Mouse (Mus musculus): ENCODE data around the gene Cep290. TPM values are rescaled to one million over a fixed set of nuclear protein-coding genes. Genes with fewer than 3 reads are reported as not detected.
"Not testable (repeated sequence)": the region's sequence is repeated elsewhere in the genome, so short reads cannot be mapped to it uniquely, and the experiment has no call there.

Cep290 gene
- total RNA-seq (2014; fragmentation: Nextera tagmentation) (16.8 and 22.8 TPM in 2 replicates), total RNA-seq (2017) (12.6 and 22.3 TPM in 2 replicates)

DNA sequence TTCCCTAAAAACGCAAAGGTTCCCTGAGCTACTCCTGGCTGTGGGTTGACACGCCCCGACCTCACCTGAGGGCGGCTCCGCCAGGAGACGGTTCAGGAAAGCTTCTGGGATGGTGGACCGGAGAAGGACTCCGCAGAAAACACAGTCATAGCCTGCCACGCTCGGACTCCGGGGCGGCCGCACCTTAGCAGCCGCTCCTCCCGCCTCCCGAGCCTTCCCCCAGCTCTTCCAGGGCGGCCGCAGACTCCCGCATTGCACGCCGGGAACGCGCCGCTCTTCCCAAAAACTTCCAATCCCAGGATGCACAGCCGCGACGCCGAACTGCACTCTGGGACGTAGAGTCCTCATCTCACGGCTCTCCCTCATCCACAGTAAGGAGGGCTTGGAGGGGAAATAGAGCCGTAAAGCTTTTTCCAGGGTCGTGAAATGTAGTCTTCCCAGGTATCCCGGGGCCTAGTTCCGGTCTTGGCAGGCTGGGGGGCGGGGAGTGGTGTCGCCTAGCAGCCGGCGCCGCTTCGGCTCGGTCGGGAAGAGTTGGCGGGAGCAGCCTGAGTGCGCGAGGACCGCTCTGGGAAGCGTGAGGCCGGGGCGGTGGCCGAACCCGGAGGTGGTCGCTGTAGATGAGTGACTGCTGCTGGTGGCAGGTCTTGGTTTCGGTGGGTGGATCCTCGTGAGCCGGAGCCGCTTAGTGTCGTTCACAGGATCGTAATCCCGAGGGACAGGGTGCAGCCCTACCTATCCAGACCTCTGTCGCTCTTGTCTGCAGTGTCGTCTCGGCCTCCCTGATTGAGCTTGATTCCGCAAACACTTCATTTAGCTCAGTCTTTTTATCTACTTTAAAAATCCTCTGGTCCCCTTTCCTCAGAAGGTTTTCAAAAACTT, at the start of gene Cep290, which contains the start of gene Tmtc3:
Gene Cep290 (plus strand): TSS at position 462 of the 882 bp plus-strand sequence.
Gene Tmtc3 (minus strand): TSS at position 254 of the 882 bp plus-strand sequence.
- ATAC-seq (replicated peaks; ENCODE audit: poor library complexity, severe bottlenecking): peak; percentile 92

DNA sequence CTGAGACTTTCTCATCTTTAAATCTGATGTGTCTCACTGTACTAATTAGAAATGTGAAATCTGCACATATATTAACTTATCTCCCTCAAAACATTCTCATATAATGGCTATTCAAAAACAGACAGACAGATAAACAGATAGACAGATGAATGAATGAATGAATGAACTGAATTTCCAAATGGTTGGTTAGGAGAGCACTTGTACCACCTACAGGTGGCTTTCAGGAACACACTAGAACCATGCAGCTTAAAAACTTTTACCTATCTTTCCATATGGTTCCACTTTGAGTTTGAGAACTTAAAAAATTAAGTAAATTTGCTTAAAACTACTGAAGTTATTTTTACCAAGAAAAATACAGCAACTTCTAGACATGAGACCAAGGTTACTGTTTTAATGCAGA, 38.0 kb upstream of the Cep290 start:
- no peak for ATAC-seq (replicated peaks; ENCODE audit: poor library complexity, severe bottlenecking)

- ATAC-seq (replicated peaks; ENCODE audit: poor library complexity, severe bottlenecking): no peak
These were observed 26.8 kb upstream of the Cep290 start for GRCm38 (mm10) chr10:100460515-100460914.

GRCm38 (mm10) chr10:100475040-100475439, 12.3 kb upstream of the Cep290 start:
- peak; percentile 50; the same call in 1 of the 2 replicates for ATAC-seq (replicated peaks; ENCODE audit: poor library complexity, severe bottlenecking)

- no peak for ATAC-seq (replicated peaks; ENCODE audit: poor library complexity, severe bottlenecking)
These were observed 7.8 kb upstream of the Cep290 start for GRCm38 (mm10) chr10:100479538-100479937.

DNA sequence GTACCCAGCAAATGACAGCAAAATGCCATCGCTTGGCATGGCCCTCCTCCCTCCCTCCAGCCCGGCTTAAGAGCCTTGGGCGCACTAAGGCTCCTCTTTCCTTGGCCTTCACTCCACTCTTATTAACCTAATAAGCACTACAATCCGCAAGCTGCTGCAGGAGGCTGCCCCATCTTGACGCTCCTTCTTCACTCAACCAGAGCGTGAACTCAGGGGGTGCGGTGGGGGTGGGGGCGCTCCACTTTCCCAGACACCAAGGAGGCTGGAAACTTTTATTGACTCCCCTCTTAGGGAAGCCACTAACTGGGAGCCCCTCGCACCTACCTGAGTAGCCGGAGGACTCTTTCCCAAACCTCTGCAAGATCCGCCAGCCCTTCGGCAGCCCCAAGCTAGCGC, 659 bp upstream of the Cep290 start:
- ATAC-seq (replicated peaks; ENCODE audit: poor library complexity, severe bottlenecking): peak; percentile 32

DNA sequence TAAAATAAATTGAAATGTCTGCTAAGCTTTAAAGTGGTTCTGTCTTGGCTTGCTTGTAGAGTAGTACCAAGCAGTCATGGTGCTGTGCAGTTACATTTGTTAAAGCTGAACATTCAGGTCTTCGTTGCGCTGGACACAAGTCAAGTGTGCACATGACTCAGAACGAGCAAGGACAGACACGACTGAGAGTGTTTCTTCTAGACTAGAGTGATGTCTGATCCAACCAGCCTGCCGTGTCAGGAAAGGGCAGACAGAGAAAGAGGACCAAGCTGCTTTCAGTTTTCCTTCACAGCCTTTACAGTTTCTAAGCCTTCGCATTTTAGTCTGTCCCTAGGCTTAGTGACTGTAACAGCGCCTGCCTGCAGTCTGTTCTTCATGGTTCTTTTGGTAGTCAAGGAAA, 4.6 kb downstream of the Cep290 start:
- no peak for ATAC-seq (replicated peaks; ENCODE audit: poor library complexity, severe bottlenecking)

DNA sequence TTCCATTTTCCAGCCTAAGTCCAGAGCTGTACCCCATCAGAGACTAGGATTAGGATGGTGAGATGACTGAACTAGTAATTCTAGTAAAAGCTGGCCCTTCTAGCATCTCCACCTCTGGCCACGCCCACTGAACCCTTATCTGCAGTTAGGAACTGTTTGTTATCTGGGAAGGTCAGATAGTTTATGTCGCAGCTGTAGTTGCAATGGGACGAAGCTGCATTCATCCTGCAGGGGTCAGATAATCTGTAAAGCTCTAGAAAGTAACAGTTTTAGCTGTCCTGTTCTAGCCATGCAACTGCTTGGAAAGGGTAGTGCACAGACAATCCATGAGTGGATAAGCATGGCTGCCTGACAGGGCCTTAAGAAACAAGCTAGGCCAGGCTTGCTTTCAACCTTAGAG, 11.0 kb downstream of the Cep290 start:
- ATAC-seq (replicated peaks; ENCODE audit: poor library complexity, severe bottlenecking): no peak

GRCm38 (mm10) chr10:100508170-100508569, 20.8 kb downstream of the Cep290 start:
- no peak for ATAC-seq (replicated peaks; ENCODE audit: poor library complexity, severe bottlenecking)

DNA sequence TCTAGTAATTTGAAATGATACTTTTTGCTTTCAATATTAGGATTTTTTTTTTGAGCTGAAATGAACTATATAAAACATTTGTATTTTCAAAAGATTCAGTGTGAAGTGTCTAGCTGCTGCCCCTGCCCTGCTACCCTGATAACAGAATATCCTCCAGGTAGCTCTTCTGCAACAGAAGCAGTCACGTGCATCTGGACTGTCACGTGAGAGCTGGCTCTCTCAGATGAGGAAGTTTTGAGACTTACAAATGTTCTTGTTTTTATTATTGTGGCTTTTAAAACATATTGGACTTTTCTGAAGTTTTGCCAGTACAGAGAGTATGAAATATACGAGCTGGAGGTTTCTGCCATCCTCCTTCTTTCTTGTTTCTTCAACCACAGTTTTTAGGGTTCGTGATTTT, 34.3 kb downstream of the Cep290 start:
- no peak for ATAC-seq (replicated peaks; ENCODE audit: poor library complexity, severe bottlenecking)

- ATAC-seq (replicated peaks; ENCODE audit: poor library complexity, severe bottlenecking): no peak
These were observed 35.0 kb downstream of the Cep290 start for GRCm38 (mm10) chr10:100522330-100522729.

DNA sequence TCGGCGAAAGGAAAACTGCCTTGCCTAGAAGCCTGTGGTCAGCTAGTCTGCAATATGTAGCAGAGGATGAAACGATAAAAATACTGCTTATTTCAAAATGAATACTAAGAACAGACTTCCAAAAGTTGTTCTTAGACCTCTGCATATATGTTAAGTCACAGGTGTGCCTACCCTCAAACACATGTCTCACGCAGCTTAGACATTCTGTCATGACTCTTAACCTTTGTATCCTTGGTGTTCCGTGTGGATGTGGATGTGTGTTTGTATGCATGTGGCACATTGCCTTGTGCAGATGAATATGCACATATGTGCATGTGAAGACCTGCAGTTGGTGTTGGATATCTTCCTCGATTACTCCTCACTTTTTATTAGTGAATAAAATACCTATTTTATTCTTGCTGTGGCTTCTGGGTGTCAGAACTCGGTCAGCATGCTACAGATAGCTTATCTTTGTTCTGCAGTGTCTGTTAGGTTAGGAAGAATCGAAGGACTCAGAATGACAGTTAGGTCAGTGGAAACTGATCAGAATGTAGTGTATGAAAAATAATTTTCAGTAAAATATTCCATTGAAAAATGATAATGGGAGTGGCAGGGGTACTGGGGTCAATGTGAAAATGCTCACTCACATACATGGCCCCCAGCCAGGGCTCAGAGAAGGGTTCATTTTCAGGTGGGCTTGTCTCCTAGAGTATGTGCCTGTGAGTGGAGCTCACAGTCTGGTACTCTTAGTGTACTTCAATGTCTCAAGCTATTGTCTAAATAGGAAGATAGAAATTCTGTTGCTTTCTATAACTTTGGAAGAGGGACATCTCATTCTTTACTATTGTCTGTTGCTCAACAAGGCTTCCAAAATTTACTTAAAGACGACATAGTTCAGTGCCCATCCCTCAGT, 37.4 kb downstream of the Cep290 start:
- no peak for ATAC-seq (replicated peaks; ENCODE audit: poor library complexity, severe bottlenecking)

- ATAC-seq (replicated peaks; ENCODE audit: poor library complexity, severe bottlenecking): no peak
These were observed 69.3 kb downstream of the Cep290 start for GRCm38 (mm10) chr10:100556566-100557175.

- ATAC-seq (replicated peaks; ENCODE audit: poor library complexity, severe bottlenecking): not testable (repeated sequence)
These were observed 73.0 kb downstream of the Cep290 start for GRCm38 (mm10) chr10:100560194-100560883.

GRCm38 (mm10) chr10:100564112-100564511, 76.8 kb downstream of the Cep290 start:
- ATAC-seq (replicated peaks; ENCODE audit: poor library complexity, severe bottlenecking): no peak

DNA sequence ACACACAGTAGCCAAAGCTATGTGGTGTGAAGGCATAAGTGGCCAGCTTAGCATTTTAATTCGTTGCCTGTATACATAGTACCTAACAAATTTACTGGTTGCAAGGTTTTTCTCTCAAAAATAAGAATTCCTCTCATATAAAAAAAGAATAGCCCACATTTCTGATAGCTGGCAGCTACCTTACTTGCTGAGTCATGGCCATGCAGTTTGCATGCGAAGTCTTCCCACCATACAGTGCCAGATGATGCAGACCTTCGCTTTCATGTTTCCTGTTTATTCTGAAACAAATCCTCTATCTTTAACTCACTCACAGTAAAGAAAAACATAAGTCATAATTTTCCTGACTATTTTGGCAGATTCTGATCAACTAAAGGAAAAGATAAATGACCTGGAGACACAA, 84.3 kb downstream of the Cep290 start:
- no peak for ATAC-seq (replicated peaks; ENCODE audit: poor library complexity, severe bottlenecking)

GRCm38 (mm10) chr10:100574505-100575149, 87.3 kb downstream of the Cep290 start:
- ATAC-seq (replicated peaks; ENCODE audit: poor library complexity, severe bottlenecking): no peak

DNA sequence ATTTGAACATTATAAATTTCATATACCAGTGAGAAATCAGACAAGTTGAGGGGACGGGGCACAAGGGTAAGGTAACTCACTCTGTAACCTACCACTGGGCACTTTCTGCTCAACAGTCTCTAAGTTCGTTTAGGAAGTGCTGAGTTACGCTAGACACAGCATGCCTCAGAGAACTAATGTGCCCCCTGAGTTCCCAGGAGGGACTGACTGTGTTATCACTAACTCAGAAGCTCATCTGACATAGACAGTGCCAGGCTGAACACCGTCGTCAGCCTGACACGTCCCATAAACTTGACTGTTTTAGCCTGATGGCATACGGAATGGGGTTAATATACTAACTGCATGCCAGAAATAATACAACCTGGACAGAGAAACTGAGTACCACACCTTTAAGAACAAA, 87.9 kb downstream of the Cep290 start:
- ATAC-seq (replicated peaks; ENCODE audit: poor library complexity, severe bottlenecking): no peak

GRCm38 (mm10) chr10:100584178-100584577, 96.8 kb downstream of the Cep290 start:
- no peak for ATAC-seq (replicated peaks; ENCODE audit: poor library complexity, severe bottlenecking)

All from granulocyte monocyte progenitor cell, adult 5-6 weeks (primary cell).